Mouse (Mus musculus) natural killer cell, adult 2 months (primary cell): ENCODE measurements around the gene BB287469.
"Not testable (repeated sequence)": the region's sequence is repeated elsewhere in the genome, so short reads cannot be mapped to it uniquely, and the experiment has no call there.

Experiments used
- DNase-seq, 2 experiments: peaks; one replicate each; pipeline ENCODE4 v3.0.0; 2022; ENCODE audit warnings: low spot score in 2 of 2

The BB287469 gene

DNA sequence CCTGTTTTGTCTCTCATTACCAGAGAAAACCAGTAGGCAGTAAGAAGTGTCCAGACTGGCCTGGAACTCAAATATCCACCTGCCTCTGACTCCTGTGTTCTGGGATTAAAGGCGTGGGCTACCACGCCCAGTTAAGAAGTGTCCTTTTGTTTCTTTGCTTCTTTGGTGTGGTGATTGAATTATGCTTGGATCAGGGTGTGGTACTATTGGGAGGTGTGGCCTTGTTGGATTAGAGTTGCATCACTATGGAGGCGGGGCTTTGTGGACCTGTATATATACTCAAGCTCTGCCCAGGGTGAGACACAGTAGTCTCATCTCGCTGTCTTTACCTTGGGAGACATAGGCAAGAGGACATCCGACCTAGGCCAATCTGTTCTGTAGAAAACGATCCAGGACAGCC lies at the start of gene BB287469:
Gene BB287469, plus strand, starts transcription at position 301 of the 400 bp plus-strand sequence.
- DNase-seq = not testable (repeated sequence)

DNA sequence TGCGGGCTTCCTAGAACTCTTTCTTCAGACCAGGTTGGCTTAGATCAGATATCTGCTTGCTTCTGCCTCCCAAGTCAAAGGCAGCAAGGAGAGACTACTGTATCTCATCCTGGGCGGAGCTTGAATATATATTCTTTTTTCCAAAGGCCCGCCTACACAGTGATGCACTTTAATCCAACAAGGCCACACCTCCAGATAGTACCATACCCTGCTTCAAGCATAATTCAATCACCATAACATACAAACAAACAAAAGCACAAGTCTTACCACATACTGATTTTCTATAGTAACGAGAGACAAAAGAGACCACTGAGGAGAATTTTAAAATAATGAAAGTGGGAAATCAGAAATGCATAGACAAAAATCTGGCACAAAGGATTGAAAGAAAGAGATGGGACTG lies 40.7 kb upstream of the BB287469 start, which contains the start of gene Gm21319:
Gene Gm21319, minus strand, starts transcription at position 101 of the 400 bp plus-strand sequence.
- DNase-seq = not testable (repeated sequence)

- not testable (repeated sequence) for DNase-seq
Measured at GRCm38 (mm10) chr12:87795212-87795611, 21.2 kb upstream of the BB287469 start, which contains the start of gene Gm21936. Gene Gm21936 (plus strand): TSS chr12:87795512.

- not testable (repeated sequence) for DNase-seq
Measured at GRCm38 (mm10) chr12:87797971-87798370, 18.4 kb upstream of the BB287469 start.

DNA sequence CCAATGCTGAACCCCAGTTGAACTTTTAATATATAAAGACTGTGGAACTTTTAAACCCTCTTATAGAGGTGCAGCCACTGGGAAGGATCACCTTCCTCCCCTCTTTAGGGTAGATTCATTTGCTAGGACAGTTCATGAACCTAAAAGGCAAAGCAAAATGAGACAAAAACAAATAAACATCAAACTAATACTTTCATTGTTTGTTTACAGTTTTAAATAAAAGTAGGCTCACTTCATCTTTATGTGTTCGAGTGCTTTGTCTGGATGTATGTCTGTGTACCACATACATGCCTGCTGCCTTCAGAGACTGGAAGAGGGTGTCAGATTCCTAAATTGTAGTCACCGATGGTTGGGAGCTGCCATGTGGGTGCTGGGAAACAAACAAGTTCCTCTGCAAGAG lies 25.9 kb downstream of the BB287469 start, which contains the start of gene Gm2001:
Gene Gm2001, minus strand, starts transcription at position 101 of the 400 bp plus-strand sequence.
- DNase-seq = not testable (repeated sequence)

GRCm38 (mm10) chr12:87850657-87851056 lies 34.3 kb downstream of the BB287469 start:
- not testable (repeated sequence) for DNase-seq

- DNase-seq = not testable (repeated sequence)
Measured at GRCm38 (mm10) chr12:87856067-87856466, 39.7 kb downstream of the BB287469 start.

- DNase-seq = not testable (repeated sequence)
Measured at GRCm38 (mm10) chr12:87861740-87862692, 45.6 kb downstream of the BB287469 start.

- DNase-seq = not testable (repeated sequence)
Measured at GRCm38 (mm10) chr12:87863638-87864037, 47.3 kb downstream of the BB287469 start.

- not testable (repeated sequence) for DNase-seq
Measured at GRCm38 (mm10) chr12:87864048-87864447, 47.7 kb downstream of the BB287469 start.
